ENCODE assay signal across 11 mouse cellular contexts in genomic region chr8:108218171-108218840, GRCm38 (mm10).
DNase-seq lines count a peak whose midpoint lies in the region; ATAC-seq and TF ChIP-seq lines count a peak whose summit lies in the region.
"Had no signal": no experiment of that assay in that cellular context is flagged by ENCODE, and none has a peak within 500 bp of the region (broad histone marks: within the 10 kb centered on the region; RNA-seq: fewer than 3 reads in every experiment).

No protein-coding gene starts in this region.

- H3K36me3 ChIP-seq in forebrain, embryonic 12.5 days (replicated peaks): no peaks in the 10 kb centered on the region
- H3K36me3 ChIP-seq in forebrain, postnatal 0 days (ENCODE audit: insufficient read depth): no peaks in the 10 kb centered on the region
- no peaks in the 10 kb centered on the region for H3K36me3 ChIP-seq in embryonic facial prominence, embryonic 12.5 days
- H3K36me3 ChIP-seq in midbrain, embryonic 11.5 days (ENCODE audit: control insufficient read depth, insufficient read depth, low read length): no peaks in the 10 kb centered on the region
- H3K36me3 ChIP-seq: limb, embryonic 13.5 days had no signal

- no peaks in the 10 kb centered on the region for H3K9me3 ChIP-seq in forebrain, embryonic 12.5 days
- H3K9me3 ChIP-seq in forebrain, postnatal 0 days (ENCODE audit: low read length): no peaks in the 10 kb centered on the region
- H3K9me3 ChIP-seq in embryonic facial prominence, embryonic 12.5 days: no peaks in the 10 kb centered on the region
- H3K9me3 ChIP-seq in midbrain, embryonic 11.5 days (ENCODE audit: control insufficient read depth, low read length): no peaks in the 10 kb centered on the region
- H3K9me3 ChIP-seq: limb, embryonic 13.5 days had no signal

- TF ChIP-seq CTCF in forebrain, postnatal 0 days (IDR thresholded peaks at IDR 0.05; ENCODE audit: low read depth): no peak

- WGBS in forebrain, embryonic 12.5 days: 24% methylated on average over 13 of the region's 13 CpGs
- 19% methylated on average over 13 of the region's 13 CpGs for WGBS in forebrain, postnatal 0 days
- 49% methylated on average over 13 of the region's 13 CpGs for WGBS in embryonic facial prominence, embryonic 12.5 days
- 41% methylated on average over 13 of the region's 13 CpGs for WGBS in midbrain, embryonic 11.5 days

- no peaks in the 10 kb centered on the region for H3K27me3 ChIP-seq in forebrain, embryonic 12.5 days
- no peaks in the 10 kb centered on the region; the same call in 1 of the 2 replicates for H3K27me3 ChIP-seq in forebrain, postnatal 0 days (ENCODE audit: insufficient read depth, low read length)
- H3K27me3 ChIP-seq in embryonic facial prominence, embryonic 12.5 days: no peaks in the 10 kb centered on the region
- H3K27me3 ChIP-seq in midbrain, embryonic 11.5 days (ENCODE audit: control insufficient read depth, insufficient read depth, low read length): no peaks in the 10 kb centered on the region
- H3K27me3 ChIP-seq: limb, embryonic 13.5 days had no signal

- 0 out of 2 replicates have a peak overlapping the region, but pooled peaks have one; percentile 50 for H3K27ac ChIP-seq in forebrain, embryonic 12.5 days
- H3K27ac ChIP-seq in forebrain, postnatal 0 days (ENCODE audit: low read depth, low read length): no peak overlapping the region
- 0 out of 2 replicates have a peak overlapping the region, but pooled peaks have one; percentile 30 for H3K27ac ChIP-seq in embryonic facial prominence, embryonic 12.5 days
- H3K27ac ChIP-seq in midbrain, embryonic 11.5 days (ENCODE audit: low read depth, low read length): no peak overlapping the region
- H3K27ac ChIP-seq: limb, embryonic 13.5 days had no signal

- DNase-seq in forebrain, postnatal 0 days: no peak
- peak; percentile 46 for DNase-seq in left cerebral cortex, postnatal 4 days
- no peak for DNase-seq in left cerebral cortex, postnatal 14 days (ENCODE audit: low spot score in 2 of 2)
- no peak for DNase-seq in midbrain, embryonic 11.5 days (ENCODE audit: low spot score, missing footprints)
- DNase-seq in cerebellum, adult 18-20 months: no peak
- no peak for DNase-seq in urinary bladder, postnatal 4 days (ENCODE audit: low spot score in 2 of 2)
- DNase-seq: kidney, adult 8-10 months; thymus, postnatal 36 days had no signal

- H3K9ac ChIP-seq in forebrain, embryonic 12.5 days: no peak overlapping the region
- H3K9ac ChIP-seq in forebrain, postnatal 0 days: no peak overlapping the region
- no peak overlapping the region for H3K9ac ChIP-seq in embryonic facial prominence, embryonic 12.5 days
- peak overlapping the region; percentile 24; the same call in 1 of the 2 replicates for H3K9ac ChIP-seq in midbrain, embryonic 11.5 days (ENCODE audit: low read length)
- H3K9ac ChIP-seq: limb, embryonic 13.5 days had no signal

- H3K4me2 ChIP-seq in forebrain, embryonic 12.5 days: no peak overlapping the region
- H3K4me2 ChIP-seq in forebrain, postnatal 0 days (ENCODE audit: low read depth): no peak overlapping the region
- H3K4me2 ChIP-seq in embryonic facial prominence, embryonic 12.5 days (replicated peaks): no peak overlapping the region
- H3K4me2 ChIP-seq in midbrain, embryonic 11.5 days: no peak overlapping the region
- H3K4me2 ChIP-seq: limb, embryonic 13.5 days had no signal

- no peak overlapping the region for H3K4me3 ChIP-seq in forebrain, embryonic 12.5 days (replicated peaks)
- H3K4me3 ChIP-seq in forebrain, postnatal 0 days (ENCODE audit: low read depth, low read length): no peak overlapping the region
- no peak overlapping the region for H3K4me3 ChIP-seq in embryonic facial prominence, embryonic 12.5 days
- H3K4me3 ChIP-seq in midbrain, embryonic 11.5 days (ENCODE audit: low read depth, low read length): no peak overlapping the region
- H3K4me3 ChIP-seq: limb, embryonic 13.5 days had no signal

- peak; percentile 41; the same call in 1 of the 2 replicates for ATAC-seq in forebrain, embryonic 12.5 days (ENCODE audit: low FRiP score)
- ATAC-seq in forebrain, postnatal 0 days: no peak
- ATAC-seq in embryonic facial prominence, embryonic 12.5 days (ENCODE audit: insufficient number of reproducible peaks, insufficient read depth, low FRiP score, low TSS enrichment): no peak
- no peak for ATAC-seq in midbrain, embryonic 11.5 days (ENCODE audit: low FRiP score)

- intact Hi-C loops in left cerebral cortex, postnatal 4 days (cut with DNase I): no loop called here
- intact Hi-C loops in left cerebral cortex, postnatal 14 days (cut with DNase I): no loop called here

- H3K4me1 ChIP-seq in forebrain, embryonic 12.5 days: peaks cover 15% of the 10 kb centered on the region
- H3K4me1 ChIP-seq in forebrain, postnatal 0 days (ENCODE audit: insufficient read depth): no peaks in the 10 kb centered on the region
- peaks cover 6% of the 10 kb centered on the region; the same call in 1 of the 2 replicates for H3K4me1 ChIP-seq in embryonic facial prominence, embryonic 12.5 days
- H3K4me1 ChIP-seq in midbrain, embryonic 11.5 days (ENCODE audit: control insufficient read depth, insufficient read depth, low read length): peaks cover 9% of the 10 kb centered on the region

Comparison
In these comparisons a context has a peak if more than half of its experiments do, and no peak if none do; other contexts are left out.
1. H3K27ac ChIP-seq: peak in forebrain, embryonic 12.5 days (single experiment) and embryonic facial prominence, embryonic 12.5 days (single experiment); none in forebrain, postnatal 0 days (single experiment) and midbrain, embryonic 11.5 days (single experiment).